Mouse (Mus musculus) frontal cortex, adult 2 months (tissue): ENCODE results near the gene Epm2a. TPM values are rescaled to one million over a fixed set of nuclear protein-coding genes. Genes with fewer than 3 reads are reported as not detected.
A peak's percentile ranks its signal among the peaks of the same experiment; 100 is the strongest.

ENCODE experiments used
- DNase-seq, 2 experiments: peaks; one replicate each; pipeline ENCODE4 v3.0.0; 2022; ENCODE audit warnings: low spot score in 1 of 2; ENCODE audit errors: extremely low spot score in 1 of 2
- polyA plus RNA-seq: library from polyadenylated mRNA; depleted of rRNA; stranded (reverse); fragments of >200 nt; gene quantifications from 2 replicates; pipeline ENCODE4 v1.2.3, GENCODE M21; 2012; rRNA removed

The Epm2a gene
- polyA plus RNA-seq, 1 experiment = 24.7 TPM

GRCm38 (mm10) chr10:11420071-11420470 lies 76.9 kb downstream of the Epm2a start:
- DNase-seq = no peak

- DNase-seq = no peak
Measured at GRCm38 (mm10) chr10:11429059-11429812, 86.0 kb downstream of the Epm2a start.

GRCm38 (mm10) chr10:11436961-11437360 lies 93.8 kb downstream of the Epm2a start:
- no peak for DNase-seq

GRCm38 (mm10) chr10:11438461-11438860 lies 95.3 kb downstream of the Epm2a start:
- no peak for DNase-seq

- DNase-seq = no peak
Measured at GRCm38 (mm10) chr10:11439342-11439741, 96.1 kb downstream of the Epm2a start.

- peak; percentile 76 to 97 for DNase-seq
Measured at GRCm38 (mm10) chr10:11449556-11450305, 106.5 kb downstream of the Epm2a start.

- DNase-seq = peak in 1 of 2 experiments; percentile 25
Measured at GRCm38 (mm10) chr10:11452537-11452936, 109.3 kb downstream of the Epm2a start.

GRCm38 (mm10) chr10:11457445-11457844 lies 114.2 kb downstream of the Epm2a start:
- no peak for DNase-seq

GRCm38 (mm10) chr10:11491956-11492355 lies 148.8 kb downstream of the Epm2a start:
- DNase-seq = peak in 1 of 2 experiments; percentile 26

Other genes starting within 250 kb of the Epm2a start
- gene Shprh, start 194.0 kb upstream of the Epm2a start, polyA plus RNA-seq = 14.3 and 16.1 TPM in 2 replicates
- gene Fbxo30, start 62.1 kb upstream of the Epm2a start, polyA plus RNA-seq = 5.8 TPM in 2 replicates